Mouse (Mus musculus) C2C12 (cell line): Measurements from ENCODE around the gene Dach1.

ENCODE experiments used
- CEBPB ChIP-seq: IDR thresholded peaks from one replicate; pipeline ENCODE4 v1.6.1; 2011; ENCODE audit warnings: low read depth, mild to moderate bottlenecking, control low read depth, moderate library complexity
- CTCF ChIP-seq: IDR thresholded peaks from one replicate; pipeline ENCODE4 v1.5.1; 2011; ENCODE audit not compliant: control insufficient read depth, insufficient read depth, insufficient read length
- MAX ChIP-seq: IDR thresholded peaks from one replicate; pipeline ENCODE4 v1.6.1; 2011; ENCODE audit warnings: mild to moderate bottlenecking, control low read depth
- MYOD1 ChIP-seq: IDR thresholded peaks from one replicate; pipeline ENCODE4 v1.6.1; 2011; ENCODE audit warnings: low read depth; ENCODE audit not compliant: control insufficient read depth, insufficient read length
- USF1 ChIP-seq: IDR thresholded peaks from one replicate; pipeline ENCODE4 v1.6.1; 2011; ENCODE audit warnings: low read depth, mild to moderate bottlenecking, control low read depth, moderate library complexity

DNA sequence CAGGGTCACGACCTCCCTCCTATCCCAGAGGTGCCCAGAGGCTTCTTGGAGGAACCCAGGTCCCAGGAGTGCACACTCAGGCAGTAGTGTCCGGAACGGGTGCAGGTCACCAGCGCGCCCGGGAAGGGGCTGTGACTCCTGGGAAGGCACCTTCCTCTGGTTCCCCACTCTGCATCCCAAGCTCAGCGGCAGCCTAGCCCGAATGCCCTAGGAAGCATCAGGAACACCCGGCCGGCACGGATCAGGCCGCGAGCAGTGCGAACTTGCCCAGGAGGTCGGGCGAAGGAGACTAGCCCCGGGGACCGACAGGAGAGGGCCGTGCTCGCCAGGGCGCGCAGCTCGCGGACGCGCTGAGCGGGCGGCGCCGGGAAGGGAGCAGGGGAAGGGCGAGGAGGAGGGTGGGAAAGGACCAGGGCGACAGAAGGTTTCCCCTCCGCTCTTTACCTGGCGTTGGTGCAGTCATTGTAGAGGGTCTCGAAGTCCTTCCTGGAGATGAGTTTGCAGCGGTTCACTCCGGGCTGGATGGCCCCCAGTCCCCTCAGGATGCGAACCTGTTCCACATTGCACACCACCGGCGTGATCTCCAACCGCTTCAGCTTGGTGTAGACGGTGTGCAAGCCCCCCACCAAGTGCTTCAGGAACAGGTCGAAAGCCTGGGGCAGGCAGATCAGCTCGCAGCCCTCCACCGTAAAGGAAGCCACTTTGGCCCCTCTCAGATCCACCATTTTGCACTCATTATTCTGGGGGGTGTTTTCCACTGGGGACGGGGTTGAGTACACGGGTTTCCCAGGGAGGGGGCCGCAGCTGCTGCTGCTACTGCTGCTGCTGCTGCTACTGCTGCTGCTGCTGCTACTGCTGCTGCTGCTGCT lies 1.3 kb downstream of the Dach1 start:
- TF ChIP-seq CTCF = no peak
- no peak for TF ChIP-seq USF1
- no peak for TF ChIP-seq MAX
- no peak for TF ChIP-seq CEBPB
- no peak for TF ChIP-seq MYOD1
